Mouse (Mus musculus) liver, adult 2 months (tissue): ENCODE measurements at regions not wholly inside any gene's neighbourhood (a gene's known extent, or its start where the extent isn't known, plus 50 kb on each side); places are given as distances from the start of the nearest gene placed in this dataset.

Source experiments
- CTCF ChIP-seq: fragments of 200-500 bp; IDR thresholded peaks from 2 replicates; pipeline ENCODE4 v1.5.1; 2011; ENCODE audit warnings: low read depth, low read length, control low read depth
- POLR2A ChIP-seq: fragments of 200-500 bp; IDR thresholded peaks from 2 replicates; pipeline ENCODE4 v1.6.1; 2011; ENCODE audit warnings: low read length, control low read depth; ENCODE audit not compliant: insufficient read depth; ENCODE audit errors: extremely low read depth

GRCm38 (mm10) chr4:135047771-135048170 is 72.7 kb upstream of the Runx3 start:
- TF ChIP-seq CTCF (no peak), POLR2A (no peak)
